Mouse (Mus musculus): ENCODE measurements around the gene Zswim4. TPM values are rescaled to one million over a fixed set of nuclear protein-coding genes. Genes with fewer than 3 reads are reported as not detected.

Zswim4 gene
- polyA plus RNA-seq (2012; rRNA removed), result 1.6 and 1.7 TPM in 2 replicates

GRCm38 (mm10) chr8:84236998-84237473, at the start of gene Zswim4:
TSS of gene Zswim4 (minus strand) at chr8:84237055.

GRCm38 (mm10) chr8:84269950-84270773, 33.3 kb upstream of the Zswim4 start, which contains the start of gene Ccdc130:
TSS of gene Ccdc130 (minus strand) at chr8:84270380.

DNA sequence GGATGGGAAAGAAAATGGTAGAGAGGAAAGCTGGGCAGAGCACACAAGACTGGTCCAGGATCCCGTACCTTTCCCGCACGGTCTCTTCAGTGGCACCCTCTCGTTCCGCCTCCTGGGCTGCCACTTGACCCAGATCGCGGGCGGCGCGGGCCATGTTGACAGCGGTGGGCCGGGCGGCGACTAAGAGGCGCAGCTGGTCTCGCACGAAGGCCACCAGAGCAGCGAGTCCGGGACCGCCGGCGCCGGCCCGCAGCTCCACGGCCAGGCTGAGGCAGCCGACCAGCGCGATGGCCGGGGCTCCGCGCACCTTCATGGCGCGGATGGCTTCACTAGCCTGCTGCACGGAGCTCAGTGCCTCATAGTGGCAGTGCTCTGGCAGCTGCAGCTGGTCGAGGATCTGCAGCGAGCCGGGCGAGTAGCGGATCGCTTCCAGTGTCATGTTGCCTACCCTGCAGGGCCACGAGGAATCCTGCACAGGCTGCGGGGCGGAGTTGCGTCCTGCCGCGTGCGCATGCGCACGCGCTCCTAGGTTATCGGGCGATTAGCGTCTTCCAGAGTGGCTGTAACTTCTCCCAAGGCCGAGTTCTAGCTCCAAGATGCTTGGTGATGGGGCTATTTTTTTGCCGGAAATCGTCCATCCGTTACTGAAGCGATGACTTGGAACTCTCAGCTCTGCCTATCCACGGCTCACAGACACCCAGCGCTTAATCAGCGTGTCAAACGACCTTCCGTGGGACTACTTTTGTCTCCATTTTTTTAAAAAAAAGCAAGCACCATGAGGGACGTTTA, 20.2 kb upstream of the Zswim4 start, which contains the start of gene Mri1:
Gene Mri1 (minus strand): TSS at position 505 of the 789 bp plus-strand sequence.

DNA sequence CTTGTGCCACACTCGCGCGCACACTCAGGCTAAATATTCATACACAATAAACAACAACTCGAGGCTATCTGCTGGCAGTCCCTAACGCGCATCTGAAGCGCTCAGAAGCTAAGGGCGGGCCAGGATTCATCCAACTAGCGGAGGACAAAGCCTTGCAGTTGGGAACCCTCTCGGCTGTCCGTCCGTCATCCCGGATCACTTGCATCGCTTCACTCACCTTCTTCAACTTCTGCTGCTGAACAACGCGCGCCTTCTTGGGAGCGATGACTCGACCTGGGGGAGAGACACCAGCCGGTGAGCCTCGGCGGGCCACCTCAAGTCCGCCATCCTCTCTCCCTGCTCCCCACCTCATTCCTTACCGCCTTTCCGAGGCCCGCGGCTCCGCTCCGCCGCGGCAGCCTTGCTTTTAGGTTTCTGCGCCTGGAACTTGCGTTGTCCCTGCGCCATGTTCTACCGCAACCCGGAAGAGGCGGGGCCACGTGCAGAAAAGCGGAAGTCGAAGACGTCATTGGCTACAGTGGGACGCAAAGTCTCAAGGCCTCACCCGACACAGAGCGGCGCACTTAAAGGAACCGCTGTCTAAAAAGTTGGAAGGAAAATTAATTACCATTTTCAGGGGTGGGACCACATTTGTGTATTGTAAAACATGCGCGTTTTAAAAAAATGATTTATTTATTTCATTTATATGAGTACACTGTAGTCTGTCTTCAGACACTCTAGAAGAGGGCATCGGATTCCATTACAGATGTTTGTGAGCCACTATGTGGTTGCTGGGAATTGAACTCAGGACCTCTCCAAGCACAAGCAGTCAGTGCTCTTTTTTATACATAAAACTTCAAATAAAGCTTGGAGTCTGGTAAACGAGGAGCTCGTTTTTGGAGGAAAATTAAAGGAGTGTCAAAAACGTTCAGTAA, 12.7 kb upstream of the Zswim4 start, which contains the start of gene D8Ertd738e:
Gene D8Ertd738e (minus strand): TSS at position 463 of the 914 bp plus-strand sequence.

DNA sequence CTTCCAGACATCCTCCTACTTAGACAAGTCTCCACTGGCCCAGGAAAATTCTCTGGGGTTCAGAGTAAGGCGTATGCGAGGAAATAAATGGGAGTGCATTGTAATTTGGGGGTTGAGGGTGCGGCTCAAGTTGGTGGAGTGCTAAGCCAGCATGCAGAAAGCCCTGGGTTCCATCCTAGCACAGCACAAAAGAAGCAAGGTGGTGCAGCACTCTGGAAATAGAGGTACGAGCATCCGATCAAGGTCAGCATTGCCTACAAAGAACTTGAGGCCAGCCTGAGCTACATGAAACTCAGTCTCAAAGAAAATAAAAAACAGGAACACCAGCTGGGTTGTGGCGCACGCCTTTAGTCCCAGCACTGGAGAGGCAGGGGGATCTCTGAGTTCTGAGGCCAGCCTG, 51.7 kb downstream of the Zswim4 start, which contains the start of gene Nanos3:
Gene Nanos3 (minus strand): TSS at position 101 of the 400 bp plus-strand sequence.

Other genes with a start within 250 kb of the Zswim4 start
- gene Samd1, start 239.4 kb downstream of the Zswim4 start, polyA plus RNA-seq (2012; rRNA removed), result 30.8 and 33.2 TPM in 2 replicates
- 0.42 and 0.55 TPM in 2 replicates for gene 1700067K01Rik, start 235.6 kb downstream of the Zswim4 start, polyA plus RNA-seq (2012; rRNA removed)
- not detected in 2 replicates for gene 2210011C24Rik, start 224.9 kb downstream of the Zswim4 start, polyA plus RNA-seq (2012; rRNA removed)
- 0.09 and 0.25 TPM in 2 replicates for gene Palm3, start 215.6 kb downstream of the Zswim4 start, polyA plus RNA-seq (2012; rRNA removed)
- 0.62 and 0.74 TPM in 2 replicates for gene Il27ra, start 194.5 kb downstream of the Zswim4 start, polyA plus RNA-seq (2012; rRNA removed)
- 0.10 TPM in 1 of 2 replicates, not detected in the other for gene Rln3, start 192.1 kb downstream of the Zswim4 start, polyA plus RNA-seq (2012; rRNA removed)
- 0.31 and 0.36 TPM in 2 replicates for gene Gm10643, start 171.9 kb downstream of the Zswim4 start, polyA plus RNA-seq (2012; rRNA removed)
- 3.6 and 4.5 TPM in 2 replicates for gene Rfx1, start 170.2 kb downstream of the Zswim4 start, polyA plus RNA-seq (2012; rRNA removed)
- 15.6 TPM in 2 replicates for gene Dcaf15, start 132.3 kb downstream of the Zswim4 start, polyA plus RNA-seq (2012; rRNA removed)
- 0.02 and 0.03 TPM in 2 replicates for gene Podnl1, start 111.1 kb downstream of the Zswim4 start, polyA plus RNA-seq (2012; rRNA removed)
- 3.1 and 3.2 TPM in 2 replicates for gene Cc2d1a, start 89.1 kb downstream of the Zswim4 start, polyA plus RNA-seq (2012; rRNA removed)
- gene 4930432K21Rik, start 89.0 kb downstream of the Zswim4 start, polyA plus RNA-seq (2012; rRNA removed), result 0.08 and 0.15 TPM in 2 replicates
- gene Nanos3, start 51.8 kb downstream of the Zswim4 start, polyA plus RNA-seq (2012; rRNA removed), result 0.14 and 0.15 TPM in 2 replicates
- 139 and 148 TPM in 2 replicates for gene D8Ertd738e, start 12.7 kb upstream of the Zswim4 start, polyA plus RNA-seq (2012; rRNA removed)
- gene Mri1, start 20.3 kb upstream of the Zswim4 start, polyA plus RNA-seq (2012; rRNA removed), result 13.6 and 16.0 TPM in 2 replicates
- 6.2 and 7.1 TPM in 2 replicates for gene Ccdc130, start 33.3 kb upstream of the Zswim4 start, polyA plus RNA-seq (2012; rRNA removed)
- gene Cacna1a, start 151.4 kb upstream of the Zswim4 start, polyA plus RNA-seq (2012; rRNA removed), result 0.43 and 0.81 TPM in 2 replicates